Mouse (Mus musculus): Measurements from ENCODE around the gene Gm45140.

GRCm38 (mm10) chr6:87810713-87811669, 24.6 kb downstream of the Gm45140 start:
- TF ChIP-seq POLR2A (IDR thresholded peaks at IDR 0.05; ENCODE audit: borderline replicate concordance, extremely low read depth, insufficient read depth, insufficient read length, poor library complexity, severe bottlenecking) (no peak), CTCF (IDR thresholded peaks at IDR 0.05; ENCODE audit: borderline replicate concordance, extremely low read depth, insufficient read depth, insufficient read length) (no peak)
